Mouse (Mus musculus) C2C12 (cell line): Measurements from ENCODE around the gene Upk2. TPM values are rescaled to one million over a fixed set of nuclear protein-coding genes. Genes with fewer than 3 reads are reported as not detected.

Experiments used
- H3K27me3 ChIP-seq: one replicate; pipeline ENCODE4 v1.6.1; 2011; ENCODE audit not compliant: control insufficient read depth, insufficient read depth, insufficient read length
- H3K36me3 ChIP-seq: one replicate; pipeline ENCODE4 v1.6.1; 2011; ENCODE audit not compliant: control insufficient read depth, insufficient read depth
- H3K4me3 ChIP-seq: one replicate; pipeline ENCODE4 v1.5.1; 2011; ENCODE audit warnings: mild to moderate bottlenecking, control low read depth; ENCODE audit not compliant: poor library complexity, insufficient read depth, severe bottlenecking
- H3K79me2 ChIP-seq: one replicate; pipeline ENCODE4 v1.6.1; 2011; ENCODE audit not compliant: control insufficient read depth, insufficient read depth
- H3K79me3 ChIP-seq: one replicate; pipeline ENCODE4 v1.6.1; 2011; ENCODE audit warnings: low read depth, control low read depth
- H3ac ChIP-seq: one replicate; pipeline ENCODE3; 2011; ENCODE audit warnings: low read depth; ENCODE audit not compliant: control insufficient read depth, insufficient read length
- CEBPB ChIP-seq: IDR thresholded peaks from one replicate; pipeline ENCODE4 v1.6.1; 2011; ENCODE audit warnings: low read depth, mild to moderate bottlenecking, control low read depth, moderate library complexity
- CTCF ChIP-seq: IDR thresholded peaks from one replicate; pipeline ENCODE4 v1.5.1; 2011; ENCODE audit not compliant: control insufficient read depth, insufficient read depth, insufficient read length
- FOSL1 ChIP-seq: IDR thresholded peaks from one replicate; pipeline ENCODE4 v1.8.0; 2011; ENCODE audit warnings: mild to moderate bottlenecking, low read length; ENCODE audit not compliant: poor library complexity, insufficient read depth, severe bottlenecking
- MAX ChIP-seq: IDR thresholded peaks from one replicate; pipeline ENCODE4 v1.6.1; 2011; ENCODE audit warnings: mild to moderate bottlenecking, control low read depth
- MYOD1 ChIP-seq: IDR thresholded peaks from one replicate; pipeline ENCODE4 v1.6.1; 2011; ENCODE audit warnings: low read depth; ENCODE audit not compliant: control insufficient read depth, insufficient read length
- MYOG ChIP-seq: IDR thresholded peaks from one replicate; pipeline ENCODE4 v1.6.1; 2011; ENCODE audit not compliant: control insufficient read depth, insufficient read length; ENCODE audit errors: extremely low read depth
- USF1 ChIP-seq: IDR thresholded peaks from one replicate; pipeline ENCODE4 v1.6.1; 2011; ENCODE audit warnings: low read depth, mild to moderate bottlenecking, control low read depth, moderate library complexity
- polyA plus RNA-seq: library from polyadenylated mRNA; unstranded; fragments of >200 nt; fragmentation: generic; extraction: Trizol; gene quantifications from one replicate; pipeline ENCODE4 v1.2.1, GENCODE M21; 2012; ENCODE audit warnings: missing spikeins

Gene Upk2
- polyA plus RNA-seq, 1 experiment, result 0.04 TPM

DNA sequence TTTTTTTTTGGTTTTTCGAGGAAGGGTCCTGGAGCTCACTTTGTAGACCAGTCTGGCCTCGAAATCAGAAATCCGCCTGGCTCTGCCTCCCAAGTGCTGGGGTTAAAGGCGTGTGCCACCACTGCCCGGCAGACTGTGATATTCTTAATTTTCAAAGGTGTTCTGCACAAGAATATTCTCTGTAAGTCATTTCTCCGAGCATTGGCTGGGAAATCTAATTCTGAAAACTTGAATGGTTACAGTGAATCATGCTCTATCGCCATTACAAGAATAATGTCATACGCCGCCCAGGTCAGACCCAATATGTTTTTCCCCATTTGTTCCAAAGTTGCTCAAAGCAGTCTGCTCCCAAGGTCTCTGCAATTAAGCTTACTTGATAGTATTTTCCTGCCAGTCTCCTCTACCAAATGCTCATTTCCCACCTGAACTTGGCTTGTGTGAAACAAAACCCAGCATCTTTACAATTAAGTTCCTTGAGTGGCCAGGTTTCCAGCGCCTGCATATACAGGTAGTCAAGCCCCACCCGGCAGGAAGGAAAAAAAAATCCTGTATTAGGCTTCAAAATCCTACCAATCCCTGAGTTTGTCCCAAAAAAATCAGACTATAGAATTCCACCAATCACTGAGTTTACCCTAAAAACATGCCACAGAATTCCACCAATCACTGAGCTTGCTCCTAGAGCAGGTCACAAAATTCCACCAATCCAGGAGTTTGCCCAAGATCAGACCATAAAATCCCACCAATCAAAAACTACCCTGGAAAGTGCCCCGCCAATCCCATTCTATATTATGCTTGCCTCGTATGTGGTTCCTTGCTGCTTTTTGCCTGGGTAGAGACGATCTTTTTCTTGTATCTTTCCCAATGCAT, 36.0 kb downstream of the Upk2 start, which contains the start of gene Ccdc84:
Ccdc84 (minus strand) TSS at position 51 of the 867 bp plus-strand sequence.
- Histone ChIP-seq H3ac (peak within 1 kb of the TSS; percentile 82), H3K79me2 (peaks cover 10% of the 10 kb centered on the region), H3K27me3 (no peaks in the 10 kb centered on the region), H3K36me3 (peaks cover 18% of the 10 kb centered on the region), H3K79me3 (peaks cover 4% of the 10 kb centered on the region), H3K4me3 (peak within 1 kb of the TSS; percentile 83)
- TF ChIP-seq MYOD1 (no peak), USF1 (no peak), MAX (no peak), CTCF (no peak), FOSL1 (no peak), CEBPB (no peak), MYOG (no peak)

DNA sequence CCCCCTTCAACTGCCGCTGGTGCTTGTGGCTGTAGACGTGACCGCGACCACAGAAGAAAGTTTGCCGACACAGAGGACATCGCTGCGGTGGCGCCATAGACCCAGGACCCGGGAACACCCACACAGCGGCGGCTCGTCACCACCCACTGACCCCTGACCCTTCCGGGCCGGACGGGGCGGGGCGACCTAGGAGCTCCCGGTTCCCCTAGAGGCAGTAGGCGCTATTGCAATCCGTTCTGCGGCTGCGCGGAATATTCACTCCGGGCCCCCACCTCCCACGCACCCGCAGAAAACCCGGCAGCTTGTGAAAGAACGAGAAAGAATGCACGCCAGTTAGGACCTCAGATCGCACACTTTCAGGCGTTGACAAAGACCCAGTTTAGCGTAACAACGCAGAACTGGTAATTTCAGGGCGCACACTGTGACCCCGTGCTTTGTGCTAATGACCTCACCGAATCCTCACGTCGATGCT, 36.8 kb downstream of the Upk2 start:
- TF ChIP-seq CTCF (no peak), USF1 (no peak), MAX (no peak), MYOD1 (no peak), CEBPB (no peak), MYOG (no peak), FOSL1 (no peak)
- H3ac ChIP-seq, result peak overlapping the region; percentile 82
- H3K4me3 ChIP-seq, result peak overlapping the region; percentile 83
- peaks cover 20% of the 10 kb centered on the region for H3K36me3 ChIP-seq
- H3K79me2 ChIP-seq, result peaks cover 10% of the 10 kb centered on the region
- H3K27me3 ChIP-seq, result no peaks in the 10 kb centered on the region
- peaks cover 4% of the 10 kb centered on the region for H3K79me3 ChIP-seq

DNA sequence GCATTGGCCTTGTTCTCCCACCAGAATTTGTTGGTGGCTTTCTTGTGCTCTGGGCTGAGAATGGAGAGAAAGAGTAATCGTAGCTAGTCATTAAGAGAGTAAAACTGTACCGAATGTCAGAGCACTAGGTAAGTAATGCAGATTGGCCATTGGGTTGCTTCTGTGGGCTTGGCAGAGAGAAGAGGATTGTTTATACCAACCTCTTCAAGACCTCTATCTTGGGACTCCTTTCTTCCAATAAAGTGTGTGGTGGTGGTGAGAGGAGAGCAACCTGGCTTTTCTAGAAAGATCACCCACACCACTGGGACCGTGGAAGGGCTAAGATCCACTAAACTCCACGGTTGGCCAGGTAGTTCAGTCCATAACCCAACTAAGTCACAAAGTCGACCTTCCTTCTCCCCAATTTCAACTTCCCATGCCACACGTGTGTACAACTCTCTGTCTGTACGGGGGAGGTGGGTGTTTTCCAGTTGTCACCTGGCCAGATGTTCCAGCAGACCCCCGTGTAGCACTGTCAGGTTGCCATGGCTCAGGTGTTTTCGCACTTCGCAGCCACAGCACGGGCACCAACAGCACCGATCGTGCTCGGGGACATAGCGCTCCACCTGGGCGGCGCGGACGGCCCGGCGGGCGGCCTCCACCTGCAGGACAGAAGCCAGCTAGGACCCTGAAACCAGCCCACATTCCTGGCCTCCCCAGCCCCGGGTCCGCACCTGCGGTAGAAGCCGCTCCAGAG, 37.5 kb downstream of the Upk2 start:
- TF ChIP-seq MAX (no peak), USF1 (no peak), CTCF (no peak), FOSL1 (no peak), CEBPB (no peak), MYOG (no peak), MYOD1 (no peak)
- H3K4me3 ChIP-seq, result peak overlapping the region; percentile 83
- H3ac ChIP-seq, result peak overlapping the region; percentile 57
- peaks cover 10% of the 10 kb centered on the region for H3K79me2 ChIP-seq
- peaks cover 4% of the 10 kb centered on the region for H3K79me3 ChIP-seq
- peaks cover 26% of the 10 kb centered on the region for H3K36me3 ChIP-seq
- no peaks in the 10 kb centered on the region for H3K27me3 ChIP-seq

DNA sequence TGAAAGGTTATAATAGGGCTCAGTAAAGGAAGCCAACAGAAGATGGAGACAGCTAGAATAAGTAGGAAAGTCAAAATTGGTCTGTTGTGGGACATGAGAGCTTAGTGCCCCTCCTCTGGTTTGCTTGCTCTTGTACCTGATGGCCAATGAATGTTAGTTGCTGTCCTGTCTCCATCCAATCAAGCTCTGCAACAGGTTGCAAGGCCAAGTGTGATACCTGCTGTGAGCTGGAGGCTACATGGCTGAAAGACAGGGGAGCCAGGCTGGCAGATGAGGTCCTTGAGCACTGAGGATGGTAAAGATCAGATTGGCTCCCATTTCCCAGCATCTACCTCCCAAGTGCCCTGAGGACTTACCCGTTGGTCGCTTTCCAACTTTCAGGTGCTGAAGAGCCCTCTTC, 42.0 kb downstream of the Upk2 start:
- Histone ChIP-seq H3K4me3 (no peak overlapping the region), H3ac (no peak overlapping the region), H3K79me2 (peaks cover 43% of the 10 kb centered on the region), H3K36me3 (peaks cover 70% of the 10 kb centered on the region), H3K79me3 (peaks cover 27% of the 10 kb centered on the region), H3K27me3 (no peaks in the 10 kb centered on the region)
- no peak for TF ChIP-seq MYOG
- TF ChIP-seq MAX, result no peak
- no peak for TF ChIP-seq MYOD1
- TF ChIP-seq FOSL1, result no peak
- TF ChIP-seq CEBPB, result no peak
- no peak for TF ChIP-seq CTCF
- no peak for TF ChIP-seq USF1

DNA sequence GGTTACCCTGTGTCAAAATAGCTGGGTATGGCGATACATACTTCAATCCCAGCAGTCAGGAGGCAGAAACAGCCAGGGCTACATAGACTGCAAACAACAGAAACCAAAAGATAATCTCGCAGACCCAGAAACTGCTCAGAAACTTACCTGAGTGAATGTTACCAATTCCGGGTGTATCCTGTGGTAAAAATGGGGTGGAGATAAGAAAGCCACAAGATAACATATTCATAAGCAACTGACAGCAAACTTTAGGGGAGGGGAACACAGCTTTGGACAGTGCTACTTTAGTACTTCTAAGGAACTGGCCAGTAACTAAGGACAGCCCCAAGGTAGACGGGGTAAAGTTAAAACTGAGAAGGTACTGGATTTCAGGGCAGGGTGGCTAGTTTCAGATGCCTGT, 42.5 kb downstream of the Upk2 start:
- no peak overlapping the region for H3K4me3 ChIP-seq
- H3K79me2 ChIP-seq, result peaks cover 41% of the 10 kb centered on the region
- peaks cover 70% of the 10 kb centered on the region for H3K36me3 ChIP-seq
- no peaks in the 10 kb centered on the region for H3K27me3 ChIP-seq
- no peak for TF ChIP-seq CEBPB
- TF ChIP-seq FOSL1, result no peak
- no peak for TF ChIP-seq MYOG
- no peak for TF ChIP-seq USF1
- no peak for TF ChIP-seq CTCF
- H3K79me3 ChIP-seq, result peaks cover 26% of the 10 kb centered on the region
- H3ac ChIP-seq, result no peak overlapping the region
